In genomic region chr15:89098616-89099015, GRCm38 (mm10) we compare ENCODE assay signal across 30 mouse cellular contexts. TPM values are rescaled to one million over a fixed set of nuclear protein-coding genes. Genes with fewer than 3 reads are reported as not detected.
DNase-seq lines count a peak whose midpoint lies in the region; ATAC-seq and TF ChIP-seq lines count a peak whose summit lies in the region.
"Had no signal": no experiment of that assay in that cellular context is flagged by ENCODE, and none has a peak within 500 bp of the region (broad histone marks: within the 10 kb centered on the region; RNA-seq: fewer than 3 reads in every experiment).

No protein-coding gene starts in this region.

- no peak overlapping the region for H3ac ChIP-seq in myocyte (ENCODE audit: control insufficient read depth, insufficient read length)

- H3K36me3 ChIP-seq in myocyte (ENCODE audit: control insufficient read depth, insufficient read depth), result peaks cover 81% of the 10 kb centered on the region

- TF ChIP-seq POLR2A in myocyte (IDR thresholded peaks at IDR 0.05; ENCODE audit: insufficient read length, low read depth), result no peak

- no peak for DNase-seq in cerebellum, postnatal 4 days (ENCODE audit: low spot score in 2 of 2)
- DNase-seq in cerebellum, adult 11 months, result peak; percentile 66
- peak; percentile 87 for DNase-seq in cerebellum, adult 9-10 months
- no peak for DNase-seq in Muller cell, postnatal 12 days (ENCODE audit: inconsistent ontology term)
- DNase-seq: gastrocnemius, postnatal 14 days; heart, adult 11 months; heart, postnatal 36 days; kidney, adult 9 months; kidney, postnatal 10 days; layer of hippocampus, postnatal 36 days; left cerebral cortex, postnatal 4 days; liver, embryonic 13.5 days; lung, adult 2 months; lung, postnatal 10 days; right cerebral cortex, postnatal 4 days; thymus, adult 18-20 months; thymus, postnatal 36 days had no signal

- H3K4me3 ChIP-seq in myocyte, result no peak overlapping the region
- H3K4me3 ChIP-seq: embryonic facial prominence, embryonic 13.5 days; forebrain, embryonic 10.5 days; forebrain, embryonic 15.5 days; heart, embryonic 10.5 days; liver, embryonic 13.5 days; midbrain, embryonic 15.5 days had no signal

- peak; percentile 43 for ATAC-seq in cerebellum, adult (ENCODE audit: insufficient number of reproducible peaks, low FRiP score, low TSS enrichment)
- ATAC-seq in megakaryocyte-erythroid progenitor cell, adult 5-6 weeks (replicated peaks; ENCODE audit: low FRiP score, low TSS enrichment, poor library complexity, severe bottlenecking), result no peak
- ATAC-seq: forebrain, embryonic 15.5 days; intestine, postnatal 0 days; midbrain, embryonic 15.5 days had no signal

- no peak overlapping the region for H3K4me2 ChIP-seq in myocyte (ENCODE audit: low read depth)
- H3K4me2 ChIP-seq: embryonic facial prominence, embryonic 13.5 days; forebrain, embryonic 15.5 days; hindbrain, embryonic 14.5 days; liver, embryonic 13.5 days; midbrain, embryonic 15.5 days had no signal

- H3K27me3 ChIP-seq in myocyte (ENCODE audit: control insufficient read depth, insufficient read depth, insufficient read length), result no peaks in the 10 kb centered on the region
- H3K27me3 ChIP-seq: embryonic facial prominence, embryonic 13.5 days; forebrain, embryonic 15.5 days; liver, embryonic 13.5 days; midbrain, embryonic 15.5 days had no signal

- H3K79me2 ChIP-seq in myocyte (ENCODE audit: control insufficient read depth, insufficient read depth), result no peaks in the 10 kb centered on the region

TF ChIP-seq in myocyte, 11 proteins besides CTCF, POLR2A, EP300 and RAD21:
- TF ChIP-seq SRF (IDR thresholded peaks at IDR 0.05; ENCODE audit: control insufficient read depth, insufficient read length, low read depth) (no peak), E2F4 (IDR thresholded peaks at IDR 0.05; ENCODE audit: insufficient read depth) (no peak), POLR2AphosphoS2 (IDR thresholded peaks at IDR 0.05; ENCODE audit: insufficient read length, low read depth) (peak; percentile 50), CEBPB (IDR thresholded peaks at IDR 0.05; ENCODE audit: insufficient read depth, poor library complexity, severe bottlenecking) (no peak)

RNA-seq across cellular contexts. Expression of gene Selenoo, which starts 9.7 kb away (rescaled TPM):
- 23.8 TPM for polyA plus RNA-seq in myocyte (2012; fragmentation: generic; extraction: Trizol)
- total RNA-seq in megakaryocyte-erythroid progenitor cell, adult 5-6 weeks (2014; fragmentation: Nextera tagmentation), result 15.3 and 20.8 TPM in 2 replicates
- total RNA-seq in megakaryocyte-erythroid progenitor cell, adult 5-6 weeks (2017), result 16.6 and 18.5 TPM in 2 replicates

RNA-seq across cellular contexts. Expression of gene Trabd, which starts 23.7 kb away (rescaled TPM):
- polyA plus RNA-seq in myocyte (2012; fragmentation: generic; extraction: Trizol), result 68.2 TPM
- 15.8 and 26.3 TPM in 2 replicates for total RNA-seq in megakaryocyte-erythroid progenitor cell, adult 5-6 weeks (2014; fragmentation: Nextera tagmentation)
- total RNA-seq in megakaryocyte-erythroid progenitor cell, adult 5-6 weeks (2017), result 11.9 and 17.5 TPM in 2 replicates

RNA-seq across cellular contexts. Expression of gene Tubgcp6, which starts 24.3 kb away (rescaled TPM):
- polyA plus RNA-seq in myocyte (2012; fragmentation: generic; extraction: Trizol), result 15.0 TPM
- 34.1 and 39.1 TPM in 2 replicates for total RNA-seq in megakaryocyte-erythroid progenitor cell, adult 5-6 weeks (2014; fragmentation: Nextera tagmentation)
- total RNA-seq in megakaryocyte-erythroid progenitor cell, adult 5-6 weeks (2017), result 14.7 and 22.4 TPM in 2 replicates

RNA-seq across cellular contexts. Expression of gene Hdac10, which starts 29.9 kb away (rescaled TPM):
- polyA plus RNA-seq in myocyte (2012; fragmentation: generic; extraction: Trizol), result 11.7 TPM
- total RNA-seq in megakaryocyte-erythroid progenitor cell, adult 5-6 weeks (2014; fragmentation: Nextera tagmentation), result 25.6 and 32.8 TPM in 2 replicates
- total RNA-seq in megakaryocyte-erythroid progenitor cell, adult 5-6 weeks (2017), result 15.6 and 20.1 TPM in 2 replicates

RNA-seq across cellular contexts. Expression of gene Panx2, which starts 39.1 kb away (rescaled TPM):
- not detected for polyA plus RNA-seq in myocyte (2012; fragmentation: generic; extraction: Trizol)
- not detected in 2 replicates for total RNA-seq in megakaryocyte-erythroid progenitor cell, adult 5-6 weeks (2014; fragmentation: Nextera tagmentation)
- total RNA-seq in megakaryocyte-erythroid progenitor cell, adult 5-6 weeks (2017), result not detected in 2 replicates
- total RNA-seq: neutrophil, adult 5-6 weeks had no signal
- polyA plus RNA-seq: liver, embryonic 13.5 days; macrophage; spleen, adult 2 months had no signal

Comparison
In these comparisons a context has a peak if more than half of its experiments do, and no peak if none do; other contexts are left out.
1. DNase-seq: peak in cerebellum, adult 11 months (single experiment) and cerebellum, adult 9-10 months (single experiment); none in cerebellum, postnatal 4 days (0 of 2) and Muller cell, postnatal 12 days (single experiment).